In genomic region chr12:85756455-85756854, GRCm38 (mm10) we compare ENCODE assay signal across 28 mouse cellular contexts. TPM values are rescaled to one million over a fixed set of nuclear protein-coding genes. Genes with fewer than 3 reads are reported as not detected.
DNase-seq lines count a peak whose midpoint lies in the region; ATAC-seq and TF ChIP-seq lines count a peak whose summit lies in the region.
"Had no signal": no experiment of that assay in that cellular context is flagged by ENCODE, and none has a peak within 500 bp of the region (broad histone marks: within the 10 kb centered on the region; RNA-seq: fewer than 3 reads in every experiment).

No protein-coding gene starts in this region.

- H3K27ac ChIP-seq in embryonic facial prominence, embryonic 14.5 days (replicated peaks; ENCODE audit: low read depth, low read length), result no peak overlapping the region
- H3K27ac ChIP-seq in embryonic facial prominence, embryonic 10.5 days (replicated peaks), result no peak overlapping the region
- H3K27ac ChIP-seq in kidney, embryonic 14.5 days (ENCODE audit: low read depth, low read length), result no peak overlapping the region
- no peak overlapping the region for H3K27ac ChIP-seq in kidney, embryonic 16.5 days (ENCODE audit: low read length)
- H3K27ac ChIP-seq in cortical plate, adult 2 months (ENCODE audit: insufficient read depth, low read length), result peak overlapping the region; percentile 59; the same call in 1 of the 2 replicates
- H3K27ac ChIP-seq: embryonic facial prominence, embryonic 12.5 days; embryonic facial prominence, embryonic 15.5 days; forebrain, embryonic 13.5 days; forebrain, embryonic 15.5 days had no signal

- no peak for TF ChIP-seq POLR2A in cortical plate, adult 2 months (IDR thresholded peaks at IDR 0.05; ENCODE audit: extremely low read depth, insufficient read depth, low read length)

- H3K9me3 ChIP-seq in embryonic facial prominence, embryonic 14.5 days (ENCODE audit: control insufficient read depth, low read length), result no peaks in the 10 kb centered on the region
- H3K9me3 ChIP-seq in embryonic facial prominence, embryonic 10.5 days, result no peaks in the 10 kb centered on the region
- no peaks in the 10 kb centered on the region for H3K9me3 ChIP-seq in kidney, embryonic 14.5 days (ENCODE audit: control insufficient read depth, low read length)
- H3K9me3 ChIP-seq in kidney, embryonic 16.5 days (ENCODE audit: low read length), result no peaks in the 10 kb centered on the region
- H3K9me3 ChIP-seq: embryonic facial prominence, embryonic 12.5 days; embryonic facial prominence, embryonic 15.5 days; forebrain, embryonic 13.5 days; forebrain, embryonic 15.5 days; G1E had no signal

- no peaks in the 10 kb centered on the region for H3K4me1 ChIP-seq in embryonic facial prominence, embryonic 14.5 days (ENCODE audit: control insufficient read depth, insufficient read depth, low read length)
- H3K4me1 ChIP-seq in embryonic facial prominence, embryonic 10.5 days, result peaks cover 7% of the 10 kb centered on the region; the same call in 1 of the 2 replicates
- no peaks in the 10 kb centered on the region for H3K4me1 ChIP-seq in kidney, embryonic 14.5 days (ENCODE audit: control insufficient read depth, insufficient read depth, low read length)
- 0 out of 2 replicates have a peak, but pooled peaks cover 4% of the 10 kb centered on the region for H3K4me1 ChIP-seq in kidney, embryonic 16.5 days (ENCODE audit: insufficient read depth, low read length)
- H3K4me1 ChIP-seq in cortical plate, adult 2 months (ENCODE audit: control insufficient read depth, insufficient read depth, low read length), result no peaks in the 10 kb centered on the region
- H3K4me1 ChIP-seq: embryonic facial prominence, embryonic 12.5 days; embryonic facial prominence, embryonic 15.5 days; forebrain, embryonic 13.5 days; forebrain, embryonic 15.5 days had no signal

- DNase-seq in embryonic facial prominence, embryonic 14.5 days (ENCODE audit: low spot score), result peak; percentile 2
- DNase-seq in embryonic facial prominence, embryonic 10.5 days (ENCODE audit: low spot score), result no peak
- DNase-seq in kidney, adult 18-20 months, result no peak
- no peak for DNase-seq in kidney, adult 11 months
- DNase-seq: adrenal gland, adult 8-10 months; adrenal gland, postnatal 14 days; adrenal gland, postnatal 36 days; B cell, adult 2 months; cerebellum, adult 11-12 months; cerebellum, adult 2 months; cerebellum, adult 9-10 months; cerebellum, postnatal 10 days; cerebellum, postnatal 25 days; embryo, embryonic 11 days; forebrain, postnatal 0 days had no signal

- TF ChIP-seq CTCF in cortical plate, adult 2 months (IDR thresholded peaks at IDR 0.05; ENCODE audit: extremely low read depth, insufficient read depth, low read length), result no peak

- 84% methylated on average over 3 of the region's 3 CpGs for WGBS in embryonic facial prominence, embryonic 14.5 days
- WGBS in embryonic facial prominence, embryonic 10.5 days, result 87% methylated on average over 3 of the region's 3 CpGs
- WGBS in kidney, embryonic 14.5 days, result 31% methylated on average over 3 of the region's 3 CpGs
- WGBS in kidney, embryonic 16.5 days, result 44% methylated on average over 3 of the region's 3 CpGs

- H3K36me3 ChIP-seq in embryonic facial prominence, embryonic 14.5 days (ENCODE audit: control insufficient read depth, insufficient read depth, low read length), result no peaks in the 10 kb centered on the region
- H3K36me3 ChIP-seq in embryonic facial prominence, embryonic 10.5 days (replicated peaks), result no peaks in the 10 kb centered on the region
- no peaks in the 10 kb centered on the region for H3K36me3 ChIP-seq in kidney, embryonic 14.5 days (ENCODE audit: control insufficient read depth, insufficient read depth, low read length)
- no peaks in the 10 kb centered on the region for H3K36me3 ChIP-seq in kidney, embryonic 16.5 days (ENCODE audit: insufficient read depth, low read length)
- H3K36me3 ChIP-seq: embryonic facial prominence, embryonic 12.5 days; embryonic facial prominence, embryonic 15.5 days; forebrain, embryonic 15.5 days; G1E had no signal

- no peak for ATAC-seq in embryonic facial prominence, embryonic 14.5 days (ENCODE audit: low read depth)
- ATAC-seq in kidney, embryonic 14.5 days (ENCODE audit: low FRiP score, low TSS enrichment), result peak; percentile 92
- ATAC-seq in kidney, embryonic 16.5 days (ENCODE audit: low FRiP score, low TSS enrichment), result peak; percentile 95
- ATAC-seq: activated CD4-positive, CD25-positive, alpha-beta regulatory T cell, adult 4 months; CD4-positive, CD25-positive, alpha-beta regulatory T cell, adult 4 months; forebrain, embryonic 13.5 days; forebrain, embryonic 15.5 days; forebrain, postnatal 0 days; Patski had no signal

- H3K4me2 ChIP-seq in embryonic facial prominence, embryonic 14.5 days (ENCODE audit: low read depth, low read length), result no peak overlapping the region
- H3K4me2 ChIP-seq in kidney, embryonic 14.5 days (replicated peaks; ENCODE audit: low read depth, low read length), result no peak overlapping the region
- H3K4me2 ChIP-seq in kidney, embryonic 16.5 days (replicated peaks; ENCODE audit: low read depth, low read length), result no peak overlapping the region
- H3K4me2 ChIP-seq: embryonic facial prominence, embryonic 12.5 days; embryonic facial prominence, embryonic 15.5 days; forebrain, embryonic 13.5 days; forebrain, embryonic 15.5 days had no signal

- no peak overlapping the region for H3K9ac ChIP-seq in embryonic facial prominence, embryonic 14.5 days (ENCODE audit: low read depth, low read length)
- H3K9ac ChIP-seq in kidney, embryonic 14.5 days (ENCODE audit: low read depth, low read length), result no peak overlapping the region
- no peak overlapping the region for H3K9ac ChIP-seq in kidney, embryonic 16.5 days (replicated peaks; ENCODE audit: low read length)
- H3K9ac ChIP-seq: embryonic facial prominence, embryonic 12.5 days; embryonic facial prominence, embryonic 15.5 days; forebrain, embryonic 13.5 days; forebrain, embryonic 15.5 days; forebrain, postnatal 0 days had no signal

- no peak overlapping the region for H3K4me3 ChIP-seq in embryonic facial prominence, embryonic 14.5 days (ENCODE audit: low read depth, low read length)
- no peak overlapping the region for H3K4me3 ChIP-seq in embryonic facial prominence, embryonic 10.5 days
- no peak overlapping the region for H3K4me3 ChIP-seq in kidney, embryonic 14.5 days (ENCODE audit: low read length)
- no peak overlapping the region for H3K4me3 ChIP-seq in kidney, embryonic 16.5 days (ENCODE audit: low read length)
- no peak overlapping the region for H3K4me3 ChIP-seq in cortical plate, adult 2 months (ENCODE audit: insufficient read depth, low read length)
- H3K4me3 ChIP-seq: embryonic facial prominence, embryonic 12.5 days; embryonic facial prominence, embryonic 15.5 days; erythroblast, embryonic 14.5 days; forebrain, embryonic 13.5 days; forebrain, embryonic 15.5 days had no signal

- H3K27me3 ChIP-seq in embryonic facial prominence, embryonic 14.5 days (replicated peaks; ENCODE audit: control insufficient read depth, insufficient read depth, low read length), result no peaks in the 10 kb centered on the region
- H3K27me3 ChIP-seq in embryonic facial prominence, embryonic 10.5 days (replicated peaks; ENCODE audit: low read depth, poor library complexity, severe bottlenecking), result no peaks in the 10 kb centered on the region
- no peaks in the 10 kb centered on the region for H3K27me3 ChIP-seq in kidney, embryonic 14.5 days (ENCODE audit: control insufficient read depth, insufficient read depth, low read length)
- no peaks in the 10 kb centered on the region for H3K27me3 ChIP-seq in kidney, embryonic 16.5 days (ENCODE audit: insufficient read depth, low read length)
- H3K27me3 ChIP-seq: CH12.LX; embryonic facial prominence, embryonic 12.5 days; embryonic facial prominence, embryonic 15.5 days; forebrain, embryonic 13.5 days; forebrain, embryonic 15.5 days; Patski had no signal

RNA-seq across cellular contexts. Expression of gene Flvcr2, which starts 10.1 kb away (rescaled TPM):
- polyA plus RNA-seq in embryonic facial prominence, embryonic 14.5 days (2014; fragmentation: Nextera tagmentation; extraction: Ambion mirVana), result 2.7 and 2.8 TPM in 2 replicates
- polyA plus RNA-seq in embryonic facial prominence, embryonic 10.5 days (2016; fragmentation: Nextera tagmentation; extraction: Ambion mirVana), result 0.74 and 0.88 TPM in 2 replicates
- 0.94 and 2.2 TPM in 2 replicates for polyA plus RNA-seq in kidney, embryonic 14.5 days (2014; fragmentation: Nextera tagmentation; extraction: Ambion mirVana)
- polyA plus RNA-seq in kidney, embryonic 16.5 days (2015; fragmentation: Nextera tagmentation; extraction: Ambion mirVana), result 6.2 and 7.1 TPM in 2 replicates
- 3.3 and 4.3 TPM in 2 replicates for polyA plus RNA-seq in cortical plate, adult 2 months (2012; rRNA removed)
- polyA plus RNA-seq: erythroblast, embryonic 14.5 days; G1E had no signal
